Mouse (Mus musculus) embryonic facial prominence, embryonic 10.5 days (tissue): ENCODE data around the gene Atic. TPM values are rescaled to one million over a fixed set of nuclear protein-coding genes. Genes with fewer than 3 reads are reported as not detected.

ENCODE experiments used
- DNase-seq: peaks from one replicate; pipeline ENCODE4 v3.0.0-alpha.2; 2017; ENCODE audit warnings: low spot score
- H3K27ac ChIP-seq: fragments of 300-500 bp; sonication (generic); replicated peaks from 2 replicates; pipeline ENCODE4 v1.5.1; 2016; ENCODE audit warnings: mild to moderate bottlenecking
- H3K27me3 ChIP-seq: fragments of 300-500 bp; sonication (generic); replicated peaks from 2 replicates; pipeline ENCODE4 v1.6.1; 2016; ENCODE audit warnings: low read depth, mild to moderate bottlenecking; ENCODE audit not compliant: poor library complexity, severe bottlenecking
- H3K36me3 ChIP-seq: fragments of 300-500 bp; sonication (generic); replicated peaks from 2 replicates; pipeline ENCODE4 v1.6.1; 2016; ENCODE audit warnings: mild to moderate bottlenecking, moderate library complexity
- H3K4me1 ChIP-seq: fragments of 300-500 bp; sonication (generic); 2 replicates; pipeline ENCODE4 v1.6.1; 2016
- H3K4me3 ChIP-seq: fragments of 300-500 bp; sonication (generic); 2 replicates; pipeline ENCODE4 v1.5.1; 2016; ENCODE audit warnings: mild to moderate bottlenecking, moderate library complexity
- H3K9me3 ChIP-seq: fragments of 300-500 bp; sonication (generic); 2 replicates; pipeline ENCODE4 v1.6.1; 2016; ENCODE audit warnings: mild to moderate bottlenecking
- WGBS: fragments of 180-500 bp; shearing (Covaris S2); methylation state at CpG from one replicate; pipeline ENCODE4 v1.1.7; 2016; 5-methylcytosine and 5-hydroxymethylcytosine counted together
- polyA plus RNA-seq: library from polyadenylated mRNA; unstranded; fragments of >200 nt; fragmentation: Nextera tagmentation; extraction: Ambion mirVana; gene quantifications from 2 replicates; pipeline ENCODE4 v1.2.1, GENCODE M21; 2016

Atic gene
- polyA plus RNA-seq, 1 experiment from 2014 or later, result 77.2 TPM

- Histone ChIP-seq H3K9me3 (no peaks in the 10 kb centered on the region), H3K4me3 (no peak overlapping the region), H3K36me3 (peaks cover 100% of the 10 kb centered on the region), H3K27me3 (0 out of 2 replicates have a peak, but pooled peaks cover under 1% of the 10 kb centered on the region), H3K4me1 (no peaks in the 10 kb centered on the region), H3K27ac (no peak overlapping the region)
- WGBS, result 92% methylated on average over 8 of the region's 8 CpGs
- DNase-seq, result no peak
Measured at GRCm38 (mm10) chr1:71606600-71607325, 49.8 kb downstream of the Atic start.

GRCm38 (mm10) chr1:71609057-71609775 is 52.3 kb downstream of the Atic start:
- Histone ChIP-seq H3K4me3 (no peak overlapping the region), H3K4me1 (no peaks in the 10 kb centered on the region), H3K36me3 (peaks cover 100% of the 10 kb centered on the region), H3K27ac (no peak overlapping the region), H3K9me3 (no peaks in the 10 kb centered on the region), H3K27me3 (peaks cover 17% of the 10 kb centered on the region)
- no peak for DNase-seq
- 96% methylated on average over 37 of the region's 37 CpGs for WGBS

GRCm38 (mm10) chr1:71609916-71610315 is 53.0 kb downstream of the Atic start:
- Histone ChIP-seq H3K4me3 (no peak overlapping the region), H3K27me3 (peaks cover 17% of the 10 kb centered on the region), H3K9me3 (no peaks in the 10 kb centered on the region), H3K36me3 (peaks cover 100% of the 10 kb centered on the region), H3K27ac (no peak overlapping the region), H3K4me1 (no peaks in the 10 kb centered on the region)
- DNase-seq, result no peak
- WGBS, result 93% methylated on average over 5 of the region's 5 CpGs

- WGBS, result 96% methylated on average over 21 of the region's 21 CpGs
- Histone ChIP-seq H3K27me3 (peaks cover 25% of the 10 kb centered on the region), H3K36me3 (peaks cover 100% of the 10 kb centered on the region), H3K9me3 (no peaks in the 10 kb centered on the region), H3K4me1 (no peaks in the 10 kb centered on the region), H3K4me3 (no peak overlapping the region), H3K27ac (no peak overlapping the region)
- DNase-seq, result no peak
Measured at GRCm38 (mm10) chr1:71612256-71612655, 55.3 kb downstream of the Atic start.

GRCm38 (mm10) chr1:71614545-71615246 is 57.7 kb downstream of the Atic start:
- Histone ChIP-seq H3K36me3 (peaks cover 100% of the 10 kb centered on the region), H3K27ac (no peak overlapping the region), H3K4me1 (no peaks in the 10 kb centered on the region), H3K4me3 (no peak overlapping the region), H3K27me3 (peaks cover 28% of the 10 kb centered on the region), H3K9me3 (no peaks in the 10 kb centered on the region)
- DNase-seq, result no peak
- WGBS, result 73% methylated on average over 8 of the region's 8 CpGs

- 98% methylated on average over 2 of the region's 2 CpGs for WGBS
- no peak overlapping the region for H3K4me3 ChIP-seq
- peaks cover 11% of the 10 kb centered on the region; the same call in 1 of the 2 replicates for H3K27me3 ChIP-seq
- H3K36me3 ChIP-seq, result peaks cover 100% of the 10 kb centered on the region
- no peak for DNase-seq
- no peak overlapping the region for H3K27ac ChIP-seq
- no peaks in the 10 kb centered on the region for H3K9me3 ChIP-seq
- peaks cover 4% of the 10 kb centered on the region; the same call in 1 of the 2 replicates for H3K4me1 ChIP-seq
Measured at GRCm38 (mm10) chr1:71621526-71621925, 64.6 kb downstream of the Atic start.

GRCm38 (mm10) chr1:71623625-71624024 is 66.7 kb downstream of the Atic start:
- H3K4me3 ChIP-seq, result no peak overlapping the region
- DNase-seq, result no peak
- H3K9me3 ChIP-seq, result no peaks in the 10 kb centered on the region
- peaks cover 100% of the 10 kb centered on the region for H3K36me3 ChIP-seq
- no peak overlapping the region for H3K27ac ChIP-seq
- no peaks in the 10 kb centered on the region for H3K27me3 ChIP-seq
- WGBS, result 94% methylated on average over 6 of the region's 6 CpGs
- H3K4me1 ChIP-seq, result peaks cover 4% of the 10 kb centered on the region; the same call in 1 of the 2 replicates

Other genes with a start within 250 kb of the Atic start
- gene Abca12, start 142.2 kb upstream of the Atic start, polyA plus RNA-seq, result 0.03 TPM in 1 of 2 replicates, not detected in the other
- gene Fn1, start 96.0 kb downstream of the Atic start, polyA plus RNA-seq, result 119 and 130 TPM in 2 replicates